Mouse (Mus musculus): ENCODE measurements around the gene Rasgrp1. TPM values are rescaled to one million over a fixed set of nuclear protein-coding genes. Genes with fewer than 3 reads are reported as not detected.
A peak's percentile ranks its signal among the peaks of the same experiment; 100 is the strongest.

Rasgrp1 gene
- polyA plus RNA-seq (2014; fragmentation: Nextera tagmentation; extraction: Ambion mirVana), result 0.66 and 0.86 TPM in 2 replicates

GRCm38 (mm10) chr2:117342547-117343239 is at the start of gene Rasgrp1:
Gene Rasgrp1, minus strand, starts transcription at chr2:117343001.
- Histone ChIP-seq H3K9ac (replicated peaks; ENCODE audit: low read length) (peak within 1 kb of the TSS; percentile 36), H3K27me3 (ENCODE audit: control insufficient read depth, insufficient read depth, low read length) (peaks cover 4% of the 10 kb centered on the region; the same call in 1 of the 2 replicates), H3K9me3 (replicated peaks; ENCODE audit: control insufficient read depth, low read length) (no peaks in the 10 kb centered on the region), H3K27ac (replicated peaks; ENCODE audit: low read depth, low read length) (no peak within 1 kb of the TSS), H3K4me1 (ENCODE audit: control insufficient read depth, insufficient read depth, low read length) (no peaks in the 10 kb centered on the region), H3K4me3 (ENCODE audit: low read depth, low read length) (peak within 1 kb of the TSS; percentile 51), H3K36me3 (replicated peaks; ENCODE audit: control insufficient read depth, insufficient read depth, low read depth, low read length) (no peaks in the 10 kb centered on the region), H3K4me2 (ENCODE audit: low read depth, low read length) (peak within 1 kb of the TSS; percentile 71)
- peak; percentile 37 for DNase-seq (ENCODE audit: low spot score)
- 2% methylated on average over 51 of the region's 56 CpGs for WGBS
- peak; percentile 64 for ATAC-seq (replicated peaks; ENCODE audit: insufficient number of reproducible peaks, low FRiP score, low TSS enrichment, low read depth)

GRCm38 (mm10) chr2:117389925-117390892 is 47.4 kb upstream of the Rasgrp1 start:
- ATAC-seq (replicated peaks; ENCODE audit: insufficient number of reproducible peaks, low FRiP score, low TSS enrichment, low read depth) (no peak), DNase-seq (ENCODE audit: low spot score) (no peak)
- Histone ChIP-seq H3K9me3 (replicated peaks; ENCODE audit: control insufficient read depth, low read length) (no peaks in the 10 kb centered on the region), H3K4me2 (ENCODE audit: low read depth, low read length) (no peak overlapping the region), H3K9ac (replicated peaks; ENCODE audit: low read length) (no peak overlapping the region), H3K36me3 (replicated peaks; ENCODE audit: control insufficient read depth, insufficient read depth, low read depth, low read length) (no peaks in the 10 kb centered on the region), H3K4me1 (ENCODE audit: control insufficient read depth, insufficient read depth, low read length) (no peaks in the 10 kb centered on the region), H3K4me3 (ENCODE audit: low read depth, low read length) (no peak overlapping the region), H3K27me3 (ENCODE audit: control insufficient read depth, insufficient read depth, low read length) (no peaks in the 10 kb centered on the region), H3K27ac (replicated peaks; ENCODE audit: low read depth, low read length) (no peak overlapping the region)
- WGBS, result 84% methylated on average over 17 of the region's 17 CpGs

- Histone ChIP-seq H3K9me3 (replicated peaks; ENCODE audit: control insufficient read depth, low read length) (no peaks in the 10 kb centered on the region), H3K4me3 (ENCODE audit: low read depth, low read length) (no peak overlapping the region), H3K4me1 (ENCODE audit: control insufficient read depth, insufficient read depth, low read length) (no peaks in the 10 kb centered on the region), H3K27ac (replicated peaks; ENCODE audit: low read depth, low read length) (no peak overlapping the region), H3K27me3 (ENCODE audit: control insufficient read depth, insufficient read depth, low read length) (no peaks in the 10 kb centered on the region), H3K4me2 (ENCODE audit: low read depth, low read length) (no peak overlapping the region), H3K36me3 (replicated peaks; ENCODE audit: control insufficient read depth, insufficient read depth, low read depth, low read length) (no peaks in the 10 kb centered on the region), H3K9ac (replicated peaks; ENCODE audit: low read length) (no peak overlapping the region)
- 81% methylated on average over 3 of the region's 3 CpGs for WGBS
- DNase-seq (ENCODE audit: low spot score) (no peak), ATAC-seq (replicated peaks; ENCODE audit: insufficient number of reproducible peaks, low FRiP score, low TSS enrichment, low read depth) (no peak)
These were observed 46.7 kb upstream of the Rasgrp1 start for GRCm38 (mm10) chr2:117389460-117389859.

GRCm38 (mm10) chr2:117388121-117388520 is 45.3 kb upstream of the Rasgrp1 start:
- no peaks in the 10 kb centered on the region for H3K27me3 ChIP-seq (ENCODE audit: control insufficient read depth, insufficient read depth, low read length)
- no peak overlapping the region for H3K4me2 ChIP-seq (ENCODE audit: low read depth, low read length)
- 82% methylated on average over 4 of the region's 4 CpGs for WGBS
- H3K4me3 ChIP-seq (ENCODE audit: low read depth, low read length), result no peak overlapping the region
- no peaks in the 10 kb centered on the region for H3K9me3 ChIP-seq (replicated peaks; ENCODE audit: control insufficient read depth, low read length)
- H3K4me1 ChIP-seq (ENCODE audit: control insufficient read depth, insufficient read depth, low read length), result no peaks in the 10 kb centered on the region
- H3K27ac ChIP-seq (replicated peaks; ENCODE audit: low read depth, low read length), result no peak overlapping the region
- DNase-seq (ENCODE audit: low spot score), result no peak
- ATAC-seq (replicated peaks; ENCODE audit: insufficient number of reproducible peaks, low FRiP score, low TSS enrichment, low read depth), result no peak
- no peaks in the 10 kb centered on the region for H3K36me3 ChIP-seq (replicated peaks; ENCODE audit: control insufficient read depth, insufficient read depth, low read depth, low read length)
- no peak overlapping the region for H3K9ac ChIP-seq (replicated peaks; ENCODE audit: low read length)

- H3K4me2 ChIP-seq (ENCODE audit: low read depth, low read length), result no peak overlapping the region
- H3K9me3 ChIP-seq (replicated peaks; ENCODE audit: control insufficient read depth, low read length), result no peaks in the 10 kb centered on the region
- no peak overlapping the region for H3K27ac ChIP-seq (replicated peaks; ENCODE audit: low read depth, low read length)
- no peak for DNase-seq (ENCODE audit: low spot score)
- no peaks in the 10 kb centered on the region for H3K4me1 ChIP-seq (ENCODE audit: control insufficient read depth, insufficient read depth, low read length)
- WGBS, result 86% methylated on average over 12 of the region's 12 CpGs
- no peak for ATAC-seq (replicated peaks; ENCODE audit: insufficient number of reproducible peaks, low FRiP score, low TSS enrichment, low read depth)
- H3K4me3 ChIP-seq (ENCODE audit: low read depth, low read length), result no peak overlapping the region
- no peak overlapping the region for H3K9ac ChIP-seq (replicated peaks; ENCODE audit: low read length)
- no peaks in the 10 kb centered on the region for H3K36me3 ChIP-seq (replicated peaks; ENCODE audit: control insufficient read depth, insufficient read depth, low read depth, low read length)
- H3K27me3 ChIP-seq (ENCODE audit: control insufficient read depth, insufficient read depth, low read length), result no peaks in the 10 kb centered on the region
These were observed 44.3 kb upstream of the Rasgrp1 start for GRCm38 (mm10) chr2:117386981-117387705.

- no peak overlapping the region for H3K27ac ChIP-seq (replicated peaks; ENCODE audit: low read depth, low read length)
- no peaks in the 10 kb centered on the region for H3K4me1 ChIP-seq (ENCODE audit: control insufficient read depth, insufficient read depth, low read length)
- no peak overlapping the region for H3K4me3 ChIP-seq (ENCODE audit: low read depth, low read length)
- H3K4me2 ChIP-seq (ENCODE audit: low read depth, low read length), result no peak overlapping the region
- H3K27me3 ChIP-seq (ENCODE audit: control insufficient read depth, insufficient read depth, low read length), result no peaks in the 10 kb centered on the region
- no peaks in the 10 kb centered on the region for H3K36me3 ChIP-seq (replicated peaks; ENCODE audit: control insufficient read depth, insufficient read depth, low read depth, low read length)
- no peak for ATAC-seq (replicated peaks; ENCODE audit: insufficient number of reproducible peaks, low FRiP score, low TSS enrichment, low read depth)
- H3K9me3 ChIP-seq (replicated peaks; ENCODE audit: control insufficient read depth, low read length), result no peaks in the 10 kb centered on the region
- 82% methylated on average over 7 of the region's 7 CpGs for WGBS
- H3K9ac ChIP-seq (replicated peaks; ENCODE audit: low read length), result no peak overlapping the region
- DNase-seq (ENCODE audit: low spot score), result no peak
These were observed 43.3 kb upstream of the Rasgrp1 start for GRCm38 (mm10) chr2:117386036-117386590.

GRCm38 (mm10) chr2:117381314-117381713 is 38.5 kb upstream of the Rasgrp1 start:
- ATAC-seq (replicated peaks; ENCODE audit: insufficient number of reproducible peaks, low FRiP score, low TSS enrichment, low read depth), result no peak

More at GRCm38 (mm10) chr2:117381314-117381713, 38.5 kb upstream of the Rasgrp1 start:
- Histone ChIP-seq H3K27me3 (ENCODE audit: control insufficient read depth, insufficient read depth, low read length) (no peaks in the 10 kb centered on the region), H3K4me2 (ENCODE audit: low read depth, low read length) (no peak overlapping the region), H3K4me3 (ENCODE audit: low read depth, low read length) (no peak overlapping the region), H3K36me3 (replicated peaks; ENCODE audit: control insufficient read depth, insufficient read depth, low read depth, low read length) (no peaks in the 10 kb centered on the region), H3K4me1 (ENCODE audit: control insufficient read depth, insufficient read depth, low read length) (no peaks in the 10 kb centered on the region), H3K27ac (replicated peaks; ENCODE audit: low read depth, low read length) (no peak overlapping the region), H3K9ac (replicated peaks; ENCODE audit: low read length) (no peak overlapping the region), H3K9me3 (replicated peaks; ENCODE audit: control insufficient read depth, low read length) (no peaks in the 10 kb centered on the region)
- 69% methylated on average over 3 of the region's 3 CpGs for WGBS
- DNase-seq (ENCODE audit: low spot score), result no peak

Data from embryonic facial prominence, embryonic 11.5 days (tissue).